Mouse (Mus musculus): Measurements from ENCODE around the gene Fcho2.

- TF ChIP-seq POLR2A (IDR thresholded peaks at IDR 0.05; ENCODE audit: low read depth, low read length) (no peak), CTCF (conservative IDR thresholded peaks at IDR 0.05; ENCODE audit: insufficient read depth, insufficient read length, low read depth, low read length) (no peak)
Observed at GRCm38 (mm10) chr13:98814275-98815040, 791 bp downstream of the Fcho2 start.
